Mouse (Mus musculus) embryonic fibroblast, embryonic 13.5 days (primary cell): Measurements from ENCODE around the gene Fam107b.

ENCODE experiments used
- CTCF ChIP-seq: IDR thresholded peaks from 2 replicates; pipeline ENCODE4 v1.5.1; 2011; ENCODE audit warnings: mild to moderate bottlenecking, control low read depth, low read length, moderate library complexity, borderline replicate concordance; ENCODE audit not compliant: insufficient read depth
- POLR2A ChIP-seq: IDR thresholded peaks from 2 replicates; pipeline ENCODE4 v1.6.1; 2011; ENCODE audit warnings: low read depth, mild to moderate bottlenecking, control low read depth, low read length, moderate library complexity

GRCm38 (mm10) chr2:3522558-3522957, 47.7 kb upstream of the Fam107b start:
- no peak for TF ChIP-seq CTCF
- no peak for TF ChIP-seq POLR2A
